Mouse (Mus musculus): ENCODE data around the gene Rbm24.

GRCm38 (mm10) chr13:46417594-46417993, 640 bp upstream of the Rbm24 start:
- TF ChIP-seq GATA1 (IDR thresholded peaks at IDR 0.05; ENCODE audit: borderline replicate concordance, low read length) (no peak), FLI1 (IDR thresholded peaks at IDR 0.05; ENCODE audit: low read length) (no peak)
